Mouse (Mus musculus) hindbrain, embryonic 13.5 days (tissue): ENCODE data around the gene Tdrd7. TPM values are rescaled to one million over a fixed set of nuclear protein-coding genes. Genes with fewer than 3 reads are reported as not detected.

Source experiments
- ATAC-seq: fragments of 200-750 bp; cut with Nextera tagmentation; 2 replicates; pipeline ENCODE4 v1.8.0; 2017; ENCODE audit warnings: moderate TSS enrichment; ENCODE audit not compliant: low FRiP score
- H3K27ac ChIP-seq: fragments of 300-500 bp; sonication (generic); 2 replicates; pipeline ENCODE4 v1.5.1; 2015; ENCODE audit warnings: inconsistent platforms, mild to moderate bottlenecking, moderate library complexity
- H3K27me3 ChIP-seq: fragments of 300-500 bp; sonication (generic); 2 replicates; pipeline ENCODE4 v1.6.1; 2015; ENCODE audit warnings: mild to moderate bottlenecking, inconsistent platforms
- H3K36me3 ChIP-seq: fragments of 300-500 bp; sonication (generic); 2 replicates; pipeline ENCODE4 v1.6.1; 2015; ENCODE audit warnings: mild to moderate bottlenecking, inconsistent platforms
- H3K4me1 ChIP-seq: fragments of 300-500 bp; sonication (generic); replicated peaks from 2 replicates; pipeline ENCODE4 v1.6.1; 2015; ENCODE audit warnings: inconsistent platforms
- H3K4me2 ChIP-seq: fragments of 300-500 bp; sonication (generic); 2 replicates; pipeline ENCODE4 v1.6.1; 2015; ENCODE audit warnings: inconsistent platforms, mild to moderate bottlenecking, moderate library complexity
- H3K4me3 ChIP-seq: fragments of 300-500 bp; sonication (generic); 2 replicates; pipeline ENCODE4 v1.5.1; 2015; ENCODE audit warnings: mild to moderate bottlenecking, inconsistent platforms
- H3K9ac ChIP-seq: fragments of 300-500 bp; sonication (generic); 2 replicates; pipeline ENCODE4 v1.6.1; 2015; ENCODE audit warnings: mild to moderate bottlenecking, inconsistent platforms
- H3K9me3 ChIP-seq: fragments of 300-500 bp; sonication (generic); 2 replicates; pipeline ENCODE4 v1.6.1; 2016; ENCODE audit warnings: inconsistent platforms
- WGBS: fragments of 180-500 bp; shearing (Covaris S2); methylation state at CpG from one replicate; pipeline ENCODE4 v1.1.7; 2015; 5-methylcytosine and 5-hydroxymethylcytosine counted together
- polyA plus RNA-seq: library from polyadenylated mRNA; unstranded; fragments of >200 nt; fragmentation: Nextera tagmentation; extraction: Ambion mirVana; gene quantifications from 2 replicates; pipeline ENCODE4 v1.2.1, GENCODE M21; 2015

The Tdrd7 gene
- polyA plus RNA-seq = 21.0 and 21.7 TPM in 2 replicates

DNA sequence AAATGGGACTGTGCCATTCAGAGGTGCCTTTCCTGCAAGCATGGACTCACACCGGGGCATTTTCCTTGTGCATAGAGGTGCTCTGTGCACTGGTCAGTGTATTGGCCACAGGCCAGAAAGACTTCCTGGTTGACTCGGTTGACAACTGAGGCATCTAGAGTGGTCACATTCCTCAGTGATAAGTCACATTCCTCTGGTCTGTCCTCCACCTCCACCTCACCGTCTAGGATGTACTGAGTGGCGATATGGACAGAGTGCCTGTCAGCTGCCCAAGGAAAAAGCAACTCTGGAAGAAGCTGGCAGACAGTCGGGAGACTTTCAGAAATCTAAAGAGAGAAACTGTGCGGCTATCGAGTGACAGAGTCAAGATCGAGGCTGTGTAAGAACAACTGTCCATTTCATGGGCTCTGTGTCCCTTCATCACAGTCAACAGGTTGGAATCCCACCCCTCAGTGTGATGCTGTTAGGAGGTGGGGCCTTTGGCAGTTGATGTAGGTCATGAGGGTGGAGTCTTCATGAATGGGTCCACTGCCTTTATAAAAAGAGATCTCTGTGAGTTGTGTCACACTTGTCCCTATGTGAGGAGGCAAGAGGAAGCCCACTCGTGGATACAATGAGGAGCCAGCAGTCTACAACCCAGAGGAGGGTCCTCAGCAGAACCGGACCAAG is at the start of gene Tdrd7:
TSS of gene Tdrd7 (plus strand) at position 564 of the 669 bp plus-strand sequence.
- no peak within 1 kb of the TSS for H3K27ac ChIP-seq
- H3K4me1 ChIP-seq = peaks cover 22% of the 10 kb centered on the region
- ATAC-seq = no peak
- H3K36me3 ChIP-seq = no peaks in the 10 kb centered on the region
- no peak within 1 kb of the TSS for H3K9ac ChIP-seq
- no peak within 1 kb of the TSS for H3K4me2 ChIP-seq
- no peaks in the 10 kb centered on the region for H3K9me3 ChIP-seq
- H3K27me3 ChIP-seq = peaks cover 4% of the 10 kb centered on the region; the same call in 1 of the 2 replicates
- 80% methylated on average over 10 of the region's 10 CpGs for WGBS
- no peak within 1 kb of the TSS for H3K4me3 ChIP-seq

DNA sequence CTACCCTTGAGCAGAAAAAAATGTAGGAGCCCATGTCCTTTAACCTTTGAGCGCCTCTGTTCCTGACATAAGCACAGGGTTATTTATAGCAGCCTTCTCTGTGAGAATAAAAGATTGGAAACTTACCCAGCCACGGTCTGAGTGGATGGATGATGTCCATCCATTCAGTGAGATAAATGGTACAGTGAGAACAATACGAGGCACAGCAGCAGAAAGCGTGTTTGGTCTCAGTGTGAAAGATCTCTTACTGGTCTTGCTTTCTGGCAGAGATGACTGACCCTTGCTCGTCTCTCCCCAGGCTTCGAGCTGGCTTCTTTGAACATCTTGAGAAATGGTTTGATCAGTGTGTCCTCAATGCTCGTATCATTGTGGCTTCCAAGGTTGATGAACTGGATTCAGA is 48.0 kb upstream of the Tdrd7 start:
- Histone ChIP-seq H3K4me3 (no peak overlapping the region), H3K4me1 (no peaks in the 10 kb centered on the region), H3K9me3 (no peaks in the 10 kb centered on the region), H3K9ac (no peak overlapping the region), H3K27ac (no peak overlapping the region), H3K27me3 (no peaks in the 10 kb centered on the region), H3K4me2 (no peak overlapping the region), H3K36me3 (no peaks in the 10 kb centered on the region)
- ATAC-seq = no peak
- 48% methylated on average over 7 of the region's 7 CpGs for WGBS

- Histone ChIP-seq H3K4me1 (no peaks in the 10 kb centered on the region), H3K9me3 (no peaks in the 10 kb centered on the region), H3K27me3 (no peaks in the 10 kb centered on the region), H3K9ac (no peak overlapping the region), H3K4me3 (no peak overlapping the region), H3K27ac (no peak overlapping the region), H3K4me2 (no peak overlapping the region), H3K36me3 (no peaks in the 10 kb centered on the region)
- ATAC-seq = no peak
- WGBS = 94% methylated on average over 10 of the region's 10 CpGs
These were observed 43.3 kb upstream of the Tdrd7 start for GRCm38 (mm10) chr4:45921663-45922435.

DNA sequence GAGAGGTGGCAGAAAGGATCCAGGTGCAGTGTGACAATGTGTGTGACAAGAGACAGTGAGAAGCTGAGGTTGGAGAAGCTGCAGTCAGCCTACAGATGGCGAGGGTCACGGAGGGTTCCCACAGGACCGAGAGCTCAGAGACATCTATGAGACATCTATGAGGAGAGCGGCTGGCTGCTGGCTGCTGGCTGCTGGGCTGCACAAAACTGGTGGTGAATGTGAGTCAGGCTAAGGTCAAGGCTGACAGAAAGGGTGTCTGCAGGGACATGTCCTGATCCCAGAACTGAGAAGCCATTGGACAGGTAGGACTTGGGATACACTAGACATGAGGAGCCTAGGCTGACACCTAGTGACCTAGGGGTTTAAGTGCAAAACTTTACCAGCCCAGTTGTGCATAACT is 41.1 kb upstream of the Tdrd7 start:
- Histone ChIP-seq H3K9ac (no peak overlapping the region), H3K4me3 (no peak overlapping the region), H3K27me3 (no peaks in the 10 kb centered on the region), H3K4me1 (no peaks in the 10 kb centered on the region), H3K9me3 (no peaks in the 10 kb centered on the region), H3K4me2 (no peak overlapping the region), H3K27ac (no peak overlapping the region), H3K36me3 (no peaks in the 10 kb centered on the region)
- ATAC-seq = no peak
- WGBS = 78% methylated on average over 4 of the region's 4 CpGs

DNA sequence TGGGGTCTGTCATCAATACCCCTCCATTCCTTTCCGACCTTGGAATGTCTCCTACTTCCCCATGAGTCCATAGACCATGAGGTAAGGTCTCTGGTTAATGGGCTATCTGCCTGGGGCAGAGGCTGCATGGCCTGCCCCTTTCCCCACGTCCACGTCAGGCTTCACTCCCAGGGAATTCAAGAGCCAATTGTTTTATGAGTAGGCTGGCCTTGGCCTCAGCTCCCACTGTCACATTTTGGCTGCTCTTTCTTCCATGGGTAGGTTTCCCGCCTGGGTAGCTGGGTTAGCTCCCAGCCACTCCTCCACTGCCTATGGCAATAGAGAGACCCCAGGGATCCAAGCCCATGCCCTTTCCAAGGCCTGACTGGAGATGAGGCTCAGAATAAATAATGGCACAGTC is 36.6 kb upstream of the Tdrd7 start:
- H3K27me3 ChIP-seq = no peaks in the 10 kb centered on the region
- H3K4me1 ChIP-seq = no peaks in the 10 kb centered on the region
- 87% methylated on average over 4 of the region's 4 CpGs for WGBS
- no peaks in the 10 kb centered on the region for H3K9me3 ChIP-seq
- no peak overlapping the region for H3K9ac ChIP-seq
- H3K36me3 ChIP-seq = no peaks in the 10 kb centered on the region
- no peak overlapping the region for H3K4me3 ChIP-seq
- H3K27ac ChIP-seq = no peak overlapping the region
- no peak for ATAC-seq
- H3K4me2 ChIP-seq = no peak overlapping the region

GRCm38 (mm10) chr4:45941628-45942044 is 23.5 kb upstream of the Tdrd7 start:
- H3K27me3 ChIP-seq = no peaks in the 10 kb centered on the region
- no peak overlapping the region for H3K4me3 ChIP-seq
- ATAC-seq = no peak
- no peaks in the 10 kb centered on the region for H3K36me3 ChIP-seq
- H3K4me2 ChIP-seq = no peak overlapping the region
- no peak overlapping the region for H3K9ac ChIP-seq
- no peaks in the 10 kb centered on the region for H3K9me3 ChIP-seq
- WGBS = 31% methylated on average over 13 of the region's 13 CpGs
- H3K27ac ChIP-seq = no peak overlapping the region
- H3K4me1 ChIP-seq = no peaks in the 10 kb centered on the region

DNA sequence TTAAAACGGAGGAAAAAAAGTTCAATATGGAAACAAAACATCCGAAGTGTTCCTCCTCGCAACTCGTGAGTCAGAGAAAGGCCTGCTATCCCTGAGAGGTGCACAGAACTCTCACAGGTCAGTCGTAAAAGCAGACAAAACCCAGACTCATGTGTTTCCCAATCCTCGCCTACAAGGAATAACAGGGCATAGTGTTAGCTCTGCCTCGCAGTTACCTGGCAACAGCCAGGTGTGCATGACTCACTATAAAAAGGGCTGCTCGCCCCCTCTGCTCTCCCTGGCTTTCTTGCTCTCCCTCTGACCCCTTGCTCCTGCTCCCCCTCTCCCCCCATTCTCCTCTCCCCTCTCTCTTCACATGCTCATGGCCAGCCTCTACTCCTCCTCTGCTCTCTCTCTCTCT is 17.4 kb upstream of the Tdrd7 start:
- no peak overlapping the region for H3K4me3 ChIP-seq
- H3K9me3 ChIP-seq = no peaks in the 10 kb centered on the region
- no peaks in the 10 kb centered on the region for H3K27me3 ChIP-seq
- no peaks in the 10 kb centered on the region for H3K36me3 ChIP-seq
- no peak overlapping the region for H3K27ac ChIP-seq
- WGBS = 80% methylated on average over 8 of the region's 8 CpGs
- no peak overlapping the region for H3K4me2 ChIP-seq
- no peak for ATAC-seq
- no peak overlapping the region for H3K9ac ChIP-seq
- H3K4me1 ChIP-seq = no peaks in the 10 kb centered on the region

GRCm38 (mm10) chr4:45949109-45949848 is 15.9 kb upstream of the Tdrd7 start:
- no peak for ATAC-seq
- WGBS = 86% methylated on average over 7 of the region's 7 CpGs
- H3K4me1 ChIP-seq = no peaks in the 10 kb centered on the region
- no peak overlapping the region for H3K9ac ChIP-seq
- no peaks in the 10 kb centered on the region for H3K27me3 ChIP-seq
- H3K9me3 ChIP-seq = no peaks in the 10 kb centered on the region
- no peaks in the 10 kb centered on the region for H3K36me3 ChIP-seq
- H3K4me2 ChIP-seq = no peak overlapping the region
- no peak overlapping the region for H3K4me3 ChIP-seq
- no peak overlapping the region for H3K27ac ChIP-seq

- Histone ChIP-seq H3K4me1 (no peaks in the 10 kb centered on the region), H3K27ac (no peak overlapping the region), H3K36me3 (no peaks in the 10 kb centered on the region), H3K27me3 (no peaks in the 10 kb centered on the region), H3K9me3 (no peaks in the 10 kb centered on the region), H3K9ac (no peak overlapping the region), H3K4me3 (no peak overlapping the region), H3K4me2 (no peak overlapping the region)
- no peak for ATAC-seq
- whole genome bisulfite sequencing = 89% methylated on average over 18 of the region's 18 CpGs
These were observed 13.3 kb upstream of the Tdrd7 start for GRCm38 (mm10) chr4:45951830-45952229.

- Histone ChIP-seq H3K36me3 (no peaks in the 10 kb centered on the region), H3K27ac (no peak overlapping the region), H3K9me3 (no peaks in the 10 kb centered on the region), H3K9ac (no peak overlapping the region), H3K27me3 (no peaks in the 10 kb centered on the region), H3K4me3 (no peak overlapping the region), H3K4me1 (no peaks in the 10 kb centered on the region), H3K4me2 (no peak overlapping the region)
- ATAC-seq = no peak
- 93% methylated on average over 23 of the region's 23 CpGs for WGBS
These were observed 11.9 kb upstream of the Tdrd7 start for GRCm38 (mm10) chr4:45953025-45953919.

DNA sequence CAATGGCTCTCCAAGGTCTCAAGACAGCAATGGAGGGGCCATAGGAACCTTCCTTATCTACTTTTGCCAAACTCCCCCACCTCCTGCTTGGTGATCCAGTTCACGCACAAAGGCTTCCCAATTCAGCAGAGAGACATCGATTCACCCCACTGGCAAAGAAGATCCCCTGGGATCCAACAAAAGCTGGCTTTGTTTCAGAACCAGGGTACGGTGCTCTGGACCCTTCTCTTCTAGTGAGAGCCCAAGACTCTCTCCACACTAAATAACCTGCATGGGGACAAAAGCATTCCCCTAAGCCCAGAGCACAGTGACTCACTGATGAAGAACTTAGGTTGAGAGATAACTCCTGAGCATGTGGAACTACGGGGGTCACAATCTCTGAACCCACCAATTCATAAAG is 9.9 kb upstream of the Tdrd7 start:
- Histone ChIP-seq H3K27ac (no peak overlapping the region), H3K4me3 (no peak overlapping the region), H3K4me1 (no peaks in the 10 kb centered on the region), H3K4me2 (no peak overlapping the region), H3K9me3 (no peaks in the 10 kb centered on the region), H3K9ac (no peak overlapping the region), H3K36me3 (no peaks in the 10 kb centered on the region), H3K27me3 (no peaks in the 10 kb centered on the region)
- WGBS = 88% methylated on average over 4 of the region's 4 CpGs
- ATAC-seq = no peak

DNA sequence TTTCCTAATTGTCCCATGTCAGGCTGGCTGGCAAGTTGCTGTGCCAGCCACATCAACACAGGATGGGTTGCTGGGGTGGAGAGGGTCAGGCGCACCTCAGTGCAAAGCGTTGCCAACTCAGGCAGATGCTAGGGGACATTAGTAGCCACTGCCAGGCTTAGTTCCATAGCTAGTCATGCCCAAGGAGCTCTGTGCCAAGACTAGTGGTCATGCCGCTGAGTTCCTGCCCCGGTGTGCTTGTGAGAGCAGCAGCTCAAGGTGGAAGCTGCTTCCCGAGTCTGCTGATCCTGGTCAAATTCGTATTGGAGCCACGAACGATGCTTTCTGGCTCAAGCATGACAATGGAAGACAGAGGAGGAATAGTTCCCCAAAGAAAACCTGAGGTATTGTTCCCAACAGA is 9.0 kb upstream of the Tdrd7 start:
- no peak for ATAC-seq

More for the DNA sequence above, 9.0 kb upstream of the Tdrd7 start:
- H3K36me3 ChIP-seq = no peaks in the 10 kb centered on the region
- H3K27me3 ChIP-seq = no peaks in the 10 kb centered on the region
- no peak overlapping the region for H3K4me3 ChIP-seq
- 94% methylated on average over 8 of the region's 8 CpGs for WGBS
- no peaks in the 10 kb centered on the region for H3K9me3 ChIP-seq
- H3K4me2 ChIP-seq = no peak overlapping the region
- no peak overlapping the region for H3K27ac ChIP-seq
- H3K4me1 ChIP-seq = no peaks in the 10 kb centered on the region
- no peak overlapping the region for H3K9ac ChIP-seq
